Mouse (Mus musculus) brain, adult 2 months (tissue): ENCODE measurements at regions not wholly inside any gene's neighbourhood (a gene's known extent, or its start where the extent isn't known, plus 50 kb on each side); places are given as distances from the start of the nearest gene placed in this dataset.
A peak's percentile ranks its signal among the peaks of the same experiment; 100 is the strongest.

Experiments
- DNase-seq: peaks from one replicate; pipeline ENCODE4 v3.0.0; 2011; ENCODE audit warnings: low read depth, low spot score

DNA sequence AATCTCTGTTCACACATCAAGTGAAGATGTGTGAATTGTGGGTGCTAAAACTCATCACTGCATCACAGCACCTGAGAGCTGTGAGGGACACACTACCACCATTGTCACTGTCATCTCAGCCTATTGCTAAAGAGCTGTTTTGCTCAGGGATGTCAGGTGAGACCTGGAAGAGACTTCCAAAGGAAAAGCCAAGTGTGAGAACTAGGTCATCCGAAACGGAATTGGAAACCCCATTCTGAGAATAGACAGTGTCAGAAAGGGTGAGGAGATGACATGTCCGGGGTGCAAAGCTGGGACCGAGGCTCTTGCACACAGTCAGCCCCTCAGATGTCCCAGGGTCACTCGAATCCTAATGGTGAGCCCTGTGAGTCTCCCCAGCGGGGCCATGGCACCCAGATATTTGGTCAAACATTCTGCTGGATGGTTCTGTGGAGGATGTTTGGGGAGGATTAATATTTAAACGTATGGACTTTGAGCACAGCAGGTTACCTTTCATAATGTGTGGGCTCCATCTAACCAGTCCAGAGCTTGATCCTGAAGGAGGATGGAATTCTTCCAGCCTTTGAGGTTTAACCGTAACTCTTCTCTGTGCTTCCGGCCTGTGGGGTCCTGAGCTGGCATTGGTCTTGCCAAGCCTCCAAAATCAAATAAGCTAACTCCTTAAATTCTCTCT lies 150.3 kb downstream of the Rpl14 start:
- DNase-seq, result no peak

DNA sequence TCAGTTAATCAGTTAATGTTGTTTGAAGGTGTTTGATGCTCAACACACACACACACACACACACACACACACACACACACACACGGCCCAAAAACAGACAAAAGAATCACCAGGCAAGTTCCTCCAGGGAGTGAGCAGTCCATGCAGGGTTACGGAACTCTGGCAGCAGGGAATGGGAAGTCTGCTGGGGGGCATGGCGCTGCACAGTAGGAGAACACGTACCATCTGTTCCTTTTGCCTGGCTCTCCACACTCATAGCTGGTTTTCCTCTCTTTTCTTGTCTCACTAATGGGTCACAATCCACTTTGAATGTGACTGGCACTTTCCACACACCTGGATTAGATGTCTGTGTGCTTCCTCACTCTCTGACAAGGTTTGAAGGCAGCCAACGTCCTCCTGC lies 151.8 kb downstream of the Rpl14 start:
- DNase-seq, result peak; percentile 61

GRCm38 (mm10) chr9:120731952-120732622 lies 160.8 kb downstream of the Rpl14 start:
- no peak for DNase-seq

GRCm38 (mm10) chr9:120732650-120733293 lies 161.5 kb downstream of the Rpl14 start:
- DNase-seq, result no peak

DNA sequence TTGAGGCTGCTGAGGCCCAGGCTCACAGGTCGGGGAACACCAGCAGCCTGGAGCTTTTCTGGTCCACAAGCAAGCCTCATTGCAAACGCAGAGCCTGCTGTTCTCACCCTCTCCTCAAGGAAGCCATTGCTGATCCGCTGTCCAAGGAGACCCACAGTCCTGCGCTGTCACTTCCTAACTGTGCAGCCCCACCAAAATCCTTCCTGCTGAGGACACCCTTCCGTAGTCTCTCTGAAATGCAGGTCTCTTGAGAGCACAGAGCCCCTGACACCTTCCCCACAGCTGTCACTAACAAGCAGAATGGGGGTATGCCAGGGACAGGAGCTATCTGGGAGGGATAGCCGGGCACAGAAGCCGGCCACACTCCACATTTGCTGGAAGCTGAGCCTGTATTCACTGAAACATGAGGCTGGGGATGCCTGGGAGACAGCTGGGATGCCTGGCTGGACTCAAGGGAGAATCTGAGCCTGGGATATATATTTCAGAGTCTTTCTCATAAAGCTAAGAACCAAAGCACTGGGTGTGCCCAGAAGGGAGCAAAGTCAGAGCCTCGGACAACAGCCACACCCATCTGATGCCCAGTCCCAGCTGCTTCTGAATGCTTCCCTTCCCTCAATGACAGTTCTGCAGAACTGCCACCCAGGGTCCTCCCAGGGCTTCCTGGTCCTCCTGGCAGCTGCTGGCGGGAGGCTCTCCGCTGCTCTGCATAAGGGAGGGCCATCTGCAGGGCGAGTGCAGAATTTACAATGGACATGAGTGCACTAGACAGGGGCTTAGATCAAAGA lies 162.6 kb downstream of the Rpl14 start:
- DNase-seq, result peak; percentile 25

DNA sequence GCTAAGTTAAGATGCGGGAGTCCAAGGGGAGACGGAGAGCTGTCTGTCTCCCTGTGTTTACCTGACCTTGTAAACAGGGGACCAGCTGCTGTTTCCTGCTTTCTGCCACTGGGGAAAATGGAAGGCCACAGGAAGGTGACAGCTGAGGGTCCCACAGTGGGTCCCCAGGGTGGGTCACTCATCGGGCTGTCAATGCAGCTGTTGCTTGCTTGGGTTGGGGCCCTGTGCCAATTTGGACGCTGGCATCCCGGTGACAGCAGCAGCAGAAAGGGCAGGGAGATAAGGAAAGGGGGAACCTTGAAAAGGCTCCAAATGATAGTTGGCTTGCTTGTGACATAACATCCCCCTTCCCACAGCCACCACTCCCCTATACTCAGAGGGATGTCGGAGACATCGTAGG lies 164.0 kb downstream of the Rpl14 start:
- DNase-seq, result no peak

GRCm38 (mm10) chr9:120737956-120738355 lies 166.7 kb downstream of the Rpl14 start:
- DNase-seq, result no peak

DNA sequence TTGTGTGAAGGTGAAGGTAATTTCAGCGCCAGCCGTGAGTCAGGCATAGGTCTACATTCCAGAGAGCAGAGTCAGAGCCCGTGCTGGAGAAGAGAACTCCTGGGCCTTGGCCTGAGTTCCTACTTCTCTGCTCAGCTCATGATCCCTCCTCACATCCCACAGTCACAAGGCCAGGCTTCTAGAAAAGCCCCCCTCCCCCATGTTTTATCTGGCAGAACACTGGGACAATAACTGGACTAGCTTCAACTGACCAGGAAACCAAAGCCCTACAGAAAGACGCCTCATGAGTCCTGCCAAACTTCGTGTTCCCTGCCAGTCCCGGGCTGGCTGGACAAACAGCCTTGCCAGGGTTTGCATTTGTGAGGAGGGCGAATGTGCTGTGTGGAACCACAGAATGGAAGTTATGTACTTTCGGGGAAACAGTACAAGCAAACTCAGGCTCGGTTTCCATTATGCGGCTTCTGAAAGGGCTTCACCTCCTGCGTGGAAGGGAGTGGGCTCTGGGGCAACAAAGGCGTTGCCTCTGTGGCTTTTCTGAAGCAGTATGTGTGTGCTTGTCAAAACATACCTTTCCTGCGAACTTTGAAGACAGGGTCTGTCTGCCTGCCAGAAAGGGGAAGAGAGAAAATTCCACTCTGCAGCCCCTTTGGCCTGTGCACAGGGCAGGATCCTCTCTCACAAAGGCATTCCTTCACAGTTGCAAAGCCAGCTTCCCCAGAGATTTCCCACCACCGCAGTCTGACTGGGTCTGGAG lies 168.1 kb downstream of the Rpl14 start:
- DNase-seq, result peak; percentile 36

DNA sequence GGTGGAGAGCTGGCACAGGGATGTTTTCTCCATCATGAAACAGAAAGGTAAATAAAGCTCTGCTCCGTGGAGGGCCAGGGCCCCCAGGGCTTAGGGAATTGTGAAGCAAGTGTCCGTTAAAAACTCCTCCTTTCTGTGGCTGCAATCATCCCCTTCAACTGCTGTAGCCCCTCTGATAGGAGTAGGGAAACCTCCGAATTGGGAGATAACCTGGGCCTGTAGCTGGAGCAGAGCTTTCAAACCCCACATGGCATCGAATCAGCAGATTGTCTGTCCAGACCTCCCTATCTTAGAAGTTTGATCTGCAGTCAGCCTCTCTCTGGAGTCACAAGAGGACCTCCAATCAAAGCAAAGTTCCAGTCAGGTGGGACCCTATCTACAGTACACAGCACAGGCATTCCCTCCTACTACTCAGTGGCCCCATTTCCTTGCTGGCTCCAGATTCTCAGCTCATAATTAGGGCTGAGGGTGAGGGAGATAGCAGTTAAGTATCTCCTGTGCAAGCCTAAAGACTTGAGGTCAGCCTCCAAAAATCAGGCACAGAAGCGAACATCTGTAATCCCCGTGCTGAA lies 168.8 kb downstream of the Rpl14 start:
- no peak for DNase-seq

DNA sequence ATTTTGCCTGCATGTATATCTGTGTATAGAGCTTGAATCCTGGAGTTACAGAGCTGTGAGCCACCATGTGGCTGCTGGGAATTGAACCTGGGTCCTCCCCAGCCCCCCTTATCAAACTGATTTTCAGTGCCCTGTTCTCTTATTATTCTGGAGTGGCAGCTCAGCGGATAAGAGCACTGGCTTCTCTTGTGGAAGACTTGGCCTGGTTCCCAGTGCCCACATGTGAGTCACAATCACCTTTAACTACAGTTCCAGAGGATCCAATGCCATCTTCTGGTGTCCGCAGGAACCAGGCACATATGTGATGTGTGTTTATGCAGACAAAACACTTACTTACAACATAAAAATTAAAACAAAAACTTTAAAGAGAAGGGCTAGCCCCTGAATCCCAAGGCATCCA lies 170.3 kb downstream of the Rpl14 start:
- no peak for DNase-seq

DNA sequence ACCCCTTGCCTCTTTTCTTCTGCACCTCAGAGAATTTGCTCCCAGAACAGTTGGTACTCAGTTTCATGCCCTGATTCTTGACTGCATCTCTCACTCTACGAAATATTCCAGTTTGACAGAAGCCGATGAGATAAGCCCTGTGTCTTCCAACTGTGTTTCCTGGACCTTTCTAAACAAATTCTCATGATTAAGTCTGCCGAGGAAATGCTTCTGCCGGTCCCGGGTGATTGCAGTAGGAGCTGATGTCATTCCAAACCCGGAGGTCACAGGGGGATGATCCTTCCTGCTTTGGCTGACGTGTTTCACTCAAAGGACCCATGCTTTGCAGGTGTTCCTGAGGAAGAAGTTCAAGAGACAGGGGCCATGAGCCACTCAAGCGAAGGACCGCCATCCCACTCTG lies 172.2 kb downstream of the Rpl14 start:
- DNase-seq, result no peak

DNA sequence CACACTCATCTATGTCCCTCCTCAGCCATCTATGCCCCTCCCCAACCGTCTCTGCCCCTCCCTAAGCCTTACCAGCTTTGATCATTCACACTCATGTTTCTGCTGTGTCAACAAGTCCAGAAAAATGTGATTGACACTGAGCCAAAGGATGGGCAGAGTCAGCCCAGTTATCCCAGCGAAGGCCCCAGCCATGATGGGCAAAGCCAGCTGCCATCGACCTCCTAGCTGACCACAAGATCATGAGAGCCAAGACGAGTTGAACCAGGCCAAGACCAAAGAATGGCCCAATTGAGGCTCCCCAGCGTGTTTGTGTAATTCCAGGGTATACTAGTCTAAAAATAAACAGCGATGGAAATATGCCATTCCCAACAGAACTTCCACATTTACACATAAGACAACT lies 174.4 kb downstream of the Rpl14 start:
- no peak for DNase-seq

- no peak for DNase-seq
Measured at GRCm38 (mm10) chr9:120750820-120751219, 178.2 kb upstream of the Ctnnb1 start.

DNA sequence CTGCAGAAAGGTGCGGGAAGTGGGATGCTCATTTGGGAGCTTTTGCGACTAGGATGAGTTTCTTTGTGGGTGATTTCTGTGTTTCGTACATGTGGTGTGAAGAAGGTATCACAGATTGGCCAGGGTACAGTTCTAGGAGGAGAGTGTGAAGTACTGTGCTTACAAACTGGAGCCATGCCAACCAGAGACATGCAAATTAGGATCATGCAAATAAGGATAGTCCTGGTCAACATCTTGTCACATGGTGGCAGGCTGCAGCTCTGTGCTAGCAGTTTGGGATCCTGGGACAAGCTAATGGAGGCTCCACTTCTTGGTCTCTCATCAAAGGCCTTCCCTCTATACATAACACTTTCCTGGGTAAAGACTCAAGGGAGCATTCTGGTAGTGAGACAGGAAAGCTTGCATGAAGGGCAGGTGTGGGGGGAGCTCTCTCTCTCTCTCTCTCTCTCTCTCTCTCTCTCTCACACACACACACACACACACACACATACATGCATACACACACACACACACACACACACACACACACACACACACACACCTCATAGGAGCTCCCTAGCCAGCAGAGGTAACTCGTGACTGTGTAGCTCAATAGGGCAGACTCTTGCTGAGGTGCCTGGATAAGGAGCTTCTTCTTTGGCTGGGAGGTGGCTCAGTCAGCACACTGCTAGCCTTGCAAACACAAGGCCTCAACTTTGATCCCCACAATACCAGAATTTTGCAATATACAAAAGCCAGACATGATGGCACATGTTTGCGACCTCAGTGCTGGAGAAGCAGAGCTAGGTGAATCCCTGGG lies 177.1 kb upstream of the Ctnnb1 start:
- no peak for DNase-seq

DNA sequence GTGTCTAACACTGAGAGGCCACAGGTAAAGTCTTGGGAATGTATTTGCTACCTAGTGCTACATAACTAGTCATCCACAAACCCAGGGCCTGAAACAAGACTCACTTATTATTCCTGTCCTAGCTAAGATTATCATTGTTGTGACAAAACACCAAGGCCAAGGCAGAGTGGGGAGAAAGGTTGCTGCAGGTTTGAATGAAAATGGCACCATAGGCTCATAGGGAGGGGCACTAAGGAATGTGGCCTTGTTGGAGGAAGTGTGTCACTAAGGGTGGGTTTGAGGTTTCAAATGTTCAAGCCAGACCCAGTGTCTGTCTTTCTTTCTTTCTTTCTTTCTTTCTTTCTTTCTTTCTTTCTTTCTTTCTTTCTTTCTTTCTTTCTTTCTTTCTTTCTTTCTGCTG lies 174.9 kb upstream of the Ctnnb1 start:
- DNase-seq, result no peak

- no peak for DNase-seq
Measured at GRCm38 (mm10) chr9:120755486-120755885, 173.5 kb upstream of the Ctnnb1 start.

DNA sequence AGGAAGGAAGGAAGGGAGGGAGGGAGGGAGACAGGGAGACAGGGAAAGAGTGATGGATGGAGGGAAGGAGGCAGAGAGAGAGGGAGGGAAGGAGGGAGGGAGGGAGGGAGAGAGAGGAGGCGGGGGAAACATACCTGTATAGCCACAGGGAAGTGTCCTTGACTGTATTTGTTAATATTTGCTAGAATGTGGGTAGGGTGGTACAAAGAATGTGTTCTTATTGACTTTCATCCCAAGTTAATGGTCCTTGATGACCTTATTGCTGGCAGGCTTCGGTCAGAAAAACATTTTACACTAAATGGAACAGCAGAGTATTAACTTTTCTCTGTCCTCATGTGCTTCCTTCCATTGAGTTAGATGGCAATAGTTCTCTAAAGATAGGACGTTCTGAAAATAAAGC lies 171.0 kb upstream of the Ctnnb1 start:
- no peak for DNase-seq

DNA sequence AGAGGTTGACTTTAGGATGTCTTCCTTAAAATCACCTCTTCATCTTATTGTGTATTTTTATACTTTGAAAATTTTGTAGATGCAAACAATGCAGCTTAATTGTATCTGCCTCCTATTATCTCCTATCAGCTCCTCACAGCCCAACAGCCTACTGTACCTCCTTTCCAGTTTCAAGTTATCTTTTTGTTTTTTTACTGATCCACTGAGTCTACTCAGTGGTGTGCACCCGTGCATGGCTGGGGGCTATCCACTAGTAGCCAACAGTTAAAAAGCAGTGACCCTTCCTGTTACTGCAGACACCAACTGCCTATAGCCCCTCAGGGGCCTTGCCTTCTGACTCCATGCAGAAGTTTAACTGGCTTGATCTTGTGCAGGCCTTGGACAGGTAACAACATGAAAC lies 170.4 kb upstream of the Ctnnb1 start:
- no peak for DNase-seq

DNA sequence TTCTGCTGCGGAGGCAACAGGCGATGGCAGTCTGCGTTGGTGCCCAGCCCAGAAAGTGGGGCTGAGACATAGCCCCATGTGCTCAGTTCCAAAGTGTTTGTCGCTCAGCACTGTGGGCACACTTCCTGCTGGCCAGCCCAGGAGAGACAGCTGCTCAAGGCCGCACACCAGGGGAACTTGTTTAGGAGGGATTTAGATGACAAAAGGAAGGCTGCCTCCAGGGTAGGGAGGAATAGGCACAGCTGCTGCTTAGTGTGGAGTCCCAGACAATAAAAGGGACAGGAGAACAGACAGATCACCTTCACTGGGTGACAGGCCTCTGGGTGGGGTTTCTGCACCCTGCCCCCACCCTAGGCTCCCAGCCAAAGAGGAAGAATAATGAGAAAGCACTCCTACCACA lies 169.2 kb upstream of the Ctnnb1 start:
- DNase-seq, result peak; percentile 72

GRCm38 (mm10) chr9:120763802-120764201 lies 165.2 kb upstream of the Ctnnb1 start:
- no peak for DNase-seq
